Mouse (Mus musculus): ENCODE measurements around the gene Vmn2r37. TPM values are rescaled to one million over a fixed set of nuclear protein-coding genes. Genes with fewer than 3 reads are reported as not detected.

The Vmn2r37 gene
- total RNA-seq (2023), result not detected

GRCm38 (mm10) chr7:9223553-9223952, at the start of gene Vmn2r37:
TSS of gene Vmn2r37 (minus strand) at chr7:9223653.

Other genes starting within 250 kb of the Vmn2r37 start
- not detected for gene Vmn2r39, start 192.9 kb downstream of the Vmn2r37 start, total RNA-seq (2023)
- not detected for gene Vmn2r38, start 125.8 kb downstream of the Vmn2r37 start, total RNA-seq (2023)